Mouse (Mus musculus): ENCODE measurements around the gene Pcgf6. TPM values are rescaled to one million over a fixed set of nuclear protein-coding genes. Genes with fewer than 3 reads are reported as not detected.

Gene Pcgf6
- polyA plus RNA-seq, 1 experiment = 4.9 TPM

- Histone ChIP-seq H3K27ac (ENCODE audit: insufficient read depth, low read depth, low read length) (no peak overlapping the region), H3K4me3 (ENCODE audit: insufficient read depth, low read length) (no peak overlapping the region), H3K4me1 (ENCODE audit: control insufficient read depth, insufficient read depth, low read length) (peaks cover 5% of the 10 kb centered on the region; the same call in 1 of the 2 replicates)
- no peak for TF ChIP-seq POLR2A (IDR thresholded peaks at IDR 0.05; ENCODE audit: borderline replicate concordance, low read depth, low read length)
- TF ChIP-seq CTCF (IDR thresholded peaks at IDR 0.05; ENCODE audit: low read depth, low read length) = no peak
Observed at GRCm38 (mm10) chr19:47015965-47016364, 34.7 kb downstream of the Pcgf6 start.

GRCm38 (mm10) chr19:47015396-47015795 is 35.3 kb downstream of the Pcgf6 start:
- H3K4me1 ChIP-seq (ENCODE audit: control insufficient read depth, insufficient read depth, low read length) = peaks cover 5% of the 10 kb centered on the region; the same call in 1 of the 2 replicates
- peak overlapping the region; percentile 66 for H3K4me3 ChIP-seq (ENCODE audit: insufficient read depth, low read length)
- no peak overlapping the region for H3K27ac ChIP-seq (ENCODE audit: insufficient read depth, low read depth, low read length)
- TF ChIP-seq CTCF (IDR thresholded peaks at IDR 0.05; ENCODE audit: low read depth, low read length) = no peak
- TF ChIP-seq POLR2A (IDR thresholded peaks at IDR 0.05; ENCODE audit: borderline replicate concordance, low read depth, low read length) = no peak

- TF ChIP-seq CTCF (IDR thresholded peaks at IDR 0.05; ENCODE audit: low read depth, low read length) (no peak), POLR2A (IDR thresholded peaks at IDR 0.05; ENCODE audit: borderline replicate concordance, low read depth, low read length) (no peak)
- Histone ChIP-seq H3K4me1 (ENCODE audit: control insufficient read depth, insufficient read depth, low read length) (peaks cover 5% of the 10 kb centered on the region; the same call in 1 of the 2 replicates), H3K4me3 (ENCODE audit: insufficient read depth, low read length) (peak within 1 kb of the TSS; percentile 66)
Observed at GRCm38 (mm10) chr19:47014447-47015381, 36.0 kb downstream of the Pcgf6 start, which contains the start of the genes Ina and Nt5c2. Gene Ina, plus strand, starts transcription at chr19:47014698. Gene Nt5c2, minus strand, starts transcription at chr19:47015153.

GRCm38 (mm10) chr19:47014159-47014446 is 36.6 kb downstream of the Pcgf6 start:
- H3K4me3 ChIP-seq (ENCODE audit: insufficient read depth, low read length) = peak overlapping the region; percentile 66
- no peak overlapping the region for H3K27ac ChIP-seq (ENCODE audit: insufficient read depth, low read depth, low read length)
- TF ChIP-seq POLR2A (IDR thresholded peaks at IDR 0.05; ENCODE audit: borderline replicate concordance, low read depth, low read length) = no peak
- TF ChIP-seq CTCF (IDR thresholded peaks at IDR 0.05; ENCODE audit: low read depth, low read length) = no peak
- peaks cover 5% of the 10 kb centered on the region; the same call in 1 of the 2 replicates for H3K4me1 ChIP-seq (ENCODE audit: control insufficient read depth, insufficient read depth, low read length)

More at GRCm38 (mm10) chr19:47014447-47015381, 36.0 kb downstream of the Pcgf6 start, which contains the start of the genes Ina and Nt5c2:
- H3K27ac ChIP-seq (ENCODE audit: insufficient read depth, low read depth, low read length) = no peak within 1 kb of the TSS

- Histone ChIP-seq H3K4me1 (ENCODE audit: control insufficient read depth, insufficient read depth, low read length) (peaks cover 5% of the 10 kb centered on the region; the same call in 1 of the 2 replicates), H3K4me3 (ENCODE audit: insufficient read depth, low read length) (no peak overlapping the region; the same call in 1 of the 2 replicates), H3K27ac (ENCODE audit: insufficient read depth, low read depth, low read length) (no peak overlapping the region)
- TF ChIP-seq CTCF (IDR thresholded peaks at IDR 0.05; ENCODE audit: low read depth, low read length) (no peak), POLR2A (IDR thresholded peaks at IDR 0.05; ENCODE audit: borderline replicate concordance, low read depth, low read length) (no peak)
Observed at GRCm38 (mm10) chr19:47013340-47014158, 37.2 kb downstream of the Pcgf6 start.

GRCm38 (mm10) chr19:47012521-47013130 is 38.1 kb downstream of the Pcgf6 start:
- Histone ChIP-seq H3K4me1 (ENCODE audit: control insufficient read depth, insufficient read depth, low read length) (peaks cover 5% of the 10 kb centered on the region; the same call in 1 of the 2 replicates), H3K27ac (ENCODE audit: insufficient read depth, low read depth, low read length) (no peak overlapping the region), H3K4me3 (ENCODE audit: insufficient read depth, low read length) (no peak overlapping the region)
- no peak for TF ChIP-seq POLR2A (IDR thresholded peaks at IDR 0.05; ENCODE audit: borderline replicate concordance, low read depth, low read length)
- no peak for TF ChIP-seq CTCF (IDR thresholded peaks at IDR 0.05; ENCODE audit: low read depth, low read length)

- H3K4me1 ChIP-seq (ENCODE audit: control insufficient read depth, insufficient read depth, low read length) = peaks cover 3% of the 10 kb centered on the region
- H3K27ac ChIP-seq (ENCODE audit: insufficient read depth, low read depth, low read length) = no peak overlapping the region
- no peak for TF ChIP-seq CTCF (IDR thresholded peaks at IDR 0.05; ENCODE audit: low read depth, low read length)
- no peak for TF ChIP-seq POLR2A (IDR thresholded peaks at IDR 0.05; ENCODE audit: borderline replicate concordance, low read depth, low read length)
- H3K4me3 ChIP-seq (ENCODE audit: insufficient read depth, low read length) = no peak overlapping the region
Observed at GRCm38 (mm10) chr19:47009943-47010342, 40.8 kb downstream of the Pcgf6 start.

- H3K4me3 ChIP-seq (ENCODE audit: insufficient read depth, low read length) = no peak overlapping the region
- no peak overlapping the region for H3K27ac ChIP-seq (ENCODE audit: insufficient read depth, low read depth, low read length)
- H3K4me1 ChIP-seq (ENCODE audit: control insufficient read depth, insufficient read depth, low read length) = peaks cover 8% of the 10 kb centered on the region
- TF ChIP-seq CTCF (IDR thresholded peaks at IDR 0.05; ENCODE audit: low read depth, low read length) = no peak
- no peak for TF ChIP-seq POLR2A (IDR thresholded peaks at IDR 0.05; ENCODE audit: borderline replicate concordance, low read depth, low read length)
Observed at GRCm38 (mm10) chr19:47009420-47009819, 41.3 kb downstream of the Pcgf6 start.

GRCm38 (mm10) chr19:47006321-47006720 is 44.4 kb downstream of the Pcgf6 start:
- peaks cover 15% of the 10 kb centered on the region for H3K4me1 ChIP-seq (ENCODE audit: control insufficient read depth, insufficient read depth, low read length)
- no peak for TF ChIP-seq POLR2A (IDR thresholded peaks at IDR 0.05; ENCODE audit: borderline replicate concordance, low read depth, low read length)
- TF ChIP-seq CTCF (IDR thresholded peaks at IDR 0.05; ENCODE audit: low read depth, low read length) = no peak
- no peak overlapping the region for H3K27ac ChIP-seq (ENCODE audit: insufficient read depth, low read depth, low read length)
- no peak overlapping the region for H3K4me3 ChIP-seq (ENCODE audit: insufficient read depth, low read length)

Measured in bone marrow macrophage, adult 2 months (primary cell).